In the genomic region with DNA sequence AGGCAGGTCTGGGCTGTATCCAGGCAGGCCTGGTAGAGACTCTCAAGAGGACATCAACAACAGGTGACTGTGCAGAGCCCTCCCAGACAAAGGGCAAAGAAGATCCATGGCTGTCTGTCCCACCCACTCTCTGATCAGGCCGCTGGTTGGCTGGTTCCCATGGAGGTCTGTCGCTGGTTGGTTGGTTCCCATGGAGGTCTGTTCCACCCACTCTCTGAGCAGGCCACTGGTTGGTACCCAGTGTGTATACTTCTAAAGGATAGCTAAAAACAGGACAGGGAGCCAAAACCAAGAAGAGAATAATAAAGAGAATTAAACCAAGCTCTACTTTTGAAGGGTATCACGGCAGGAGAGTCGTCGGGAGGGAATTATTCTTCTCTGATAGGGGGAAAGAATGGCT, we compare ENCODE assay signal across 16 mouse cellular contexts. TPM values are rescaled to one million over a fixed set of nuclear protein-coding genes. Genes with fewer than 3 reads are reported as not detected.
A peak's percentile ranks its signal among the peaks of the same experiment; 100 is the strongest.
DNase-seq lines count a peak whose midpoint lies in the region; ATAC-seq and TF ChIP-seq lines count a peak whose summit lies in the region.
"Had no signal": no experiment of that assay in that cellular context is flagged by ENCODE, and none has a peak within 500 bp of the region (broad histone marks: within the 10 kb centered on the region; RNA-seq: fewer than 3 reads in every experiment).

No protein-coding gene starts in this region.

- H3K4me2 ChIP-seq in forebrain, embryonic 15.5 days (replicated peaks): no peak overlapping the region
- no peak overlapping the region for H3K4me2 ChIP-seq in forebrain, embryonic 13.5 days
- H3K4me2 ChIP-seq in hindbrain, postnatal 0 days (ENCODE audit: low read depth, low read length): no peak overlapping the region
- no peak overlapping the region for H3K4me2 ChIP-seq in hindbrain, embryonic 12.5 days (replicated peaks)
- H3K4me2 ChIP-seq in lung, postnatal 0 days (replicated peaks; ENCODE audit: low read depth, low read length): no peak overlapping the region
- H3K4me2 ChIP-seq in intestine, embryonic 16.5 days (ENCODE audit: low read depth, low read length): no peak overlapping the region
- H3K4me2 ChIP-seq: heart, embryonic 11.5 days; limb, embryonic 13.5 days; midbrain, embryonic 12.5 days had no signal

- no peak for DNase-seq in hindbrain, postnatal 0 days (ENCODE audit: low spot score)
- DNase-seq in lung, postnatal 0 days (ENCODE audit: low spot score): no peak
- DNase-seq in lung, postnatal 4 days: no peak
- DNase-seq: kidney, adult 9 months; retina, postnatal 1 day had no signal

- H3K4me1 ChIP-seq in forebrain, embryonic 15.5 days: no peaks in the 10 kb centered on the region; the same call in 1 of the 2 replicates
- no peaks in the 10 kb centered on the region for H3K4me1 ChIP-seq in forebrain, embryonic 13.5 days
- H3K4me1 ChIP-seq in hindbrain, postnatal 0 days (ENCODE audit: insufficient read depth, low read length): no peaks in the 10 kb centered on the region
- H3K4me1 ChIP-seq in hindbrain, embryonic 12.5 days: peaks cover 12% of the 10 kb centered on the region; the same call in 1 of the 2 replicates
- H3K4me1 ChIP-seq in lung, postnatal 0 days (ENCODE audit: insufficient read depth, low read depth, low read length): peaks cover 5% of the 10 kb centered on the region; the same call in 1 of the 2 replicates
- H3K4me1 ChIP-seq in intestine, embryonic 16.5 days (ENCODE audit: control insufficient read depth, insufficient read depth, low read length): peaks cover 23% of the 10 kb centered on the region
- H3K4me1 ChIP-seq: midbrain, embryonic 12.5 days had no signal

- no peaks in the 10 kb centered on the region for H3K9me3 ChIP-seq in forebrain, embryonic 15.5 days
- H3K9me3 ChIP-seq in forebrain, embryonic 13.5 days (replicated peaks): no peaks in the 10 kb centered on the region
- H3K9me3 ChIP-seq in hindbrain, postnatal 0 days (ENCODE audit: low read length): no peaks in the 10 kb centered on the region
- no peaks in the 10 kb centered on the region for H3K9me3 ChIP-seq in hindbrain, embryonic 12.5 days (replicated peaks)
- H3K9me3 ChIP-seq in lung, postnatal 0 days (ENCODE audit: low read length): no peaks in the 10 kb centered on the region
- no peaks in the 10 kb centered on the region for H3K9me3 ChIP-seq in intestine, embryonic 16.5 days (ENCODE audit: control insufficient read depth, low read length)
- H3K9me3 ChIP-seq: limb, embryonic 13.5 days; midbrain, embryonic 12.5 days had no signal

- no peak overlapping the region for H3K9ac ChIP-seq in forebrain, embryonic 15.5 days (replicated peaks)
- H3K9ac ChIP-seq in forebrain, embryonic 13.5 days: no peak overlapping the region
- no peak overlapping the region for H3K9ac ChIP-seq in hindbrain, postnatal 0 days (replicated peaks; ENCODE audit: low read length)
- no peak overlapping the region for H3K9ac ChIP-seq in hindbrain, embryonic 12.5 days
- H3K9ac ChIP-seq in lung, postnatal 0 days (replicated peaks; ENCODE audit: low read depth): no peak overlapping the region
- H3K9ac ChIP-seq in intestine, embryonic 16.5 days (ENCODE audit: low read depth, low read length): no peak overlapping the region
- H3K9ac ChIP-seq: limb, embryonic 13.5 days; liver, embryonic 14.5 days; midbrain, embryonic 12.5 days had no signal

- TF ChIP-seq EP300 in lung, postnatal 0 days (IDR thresholded peaks at IDR 0.05): no peak

- whole genome bisulfite sequencing in forebrain, embryonic 15.5 days: 60% methylated on average over 5 of the region's 5 CpGs
- WGBS in forebrain, embryonic 13.5 days: 86% methylated on average over 5 of the region's 5 CpGs
- WGBS in hindbrain, postnatal 0 days: 59% methylated on average over 5 of the region's 5 CpGs
- WGBS in hindbrain, embryonic 12.5 days: 85% methylated on average over 5 of the region's 5 CpGs
- WGBS in lung, postnatal 0 days: 82% methylated on average over 5 of the region's 5 CpGs
- 92% methylated on average over 5 of the region's 5 CpGs for WGBS in intestine, embryonic 16.5 days

- ATAC-seq in forebrain, embryonic 15.5 days (replicated peaks): 0 out of 2 replicates have a peak, but pooled peaks have one; percentile 41
- no peak for ATAC-seq in forebrain, embryonic 13.5 days
- ATAC-seq in hindbrain, postnatal 0 days: peak; percentile 55; the same call in 1 of the 2 replicates
- no peak for ATAC-seq in hindbrain, embryonic 12.5 days (ENCODE audit: low FRiP score)
- ATAC-seq in lung, postnatal 0 days: no peak
- ATAC-seq in intestine, embryonic 16.5 days: no peak
- ATAC-seq in monocyte, adult 5-6 weeks (replicated peaks; ENCODE audit: insufficient number of reproducible peaks, low FRiP score, low TSS enrichment, poor library complexity, severe bottlenecking): no peak

- H3K27me3 ChIP-seq in forebrain, embryonic 15.5 days: no peaks in the 10 kb centered on the region
- H3K27me3 ChIP-seq in forebrain, embryonic 13.5 days: no peaks in the 10 kb centered on the region
- H3K27me3 ChIP-seq in hindbrain, postnatal 0 days (ENCODE audit: insufficient read depth, low read length): no peaks in the 10 kb centered on the region
- H3K27me3 ChIP-seq in hindbrain, embryonic 12.5 days: no peaks in the 10 kb centered on the region
- no peaks in the 10 kb centered on the region for H3K27me3 ChIP-seq in lung, postnatal 0 days (replicated peaks; ENCODE audit: insufficient read depth, low read length)
- H3K27me3 ChIP-seq in intestine, embryonic 16.5 days (replicated peaks; ENCODE audit: control insufficient read depth, insufficient read depth, low read length): no peaks in the 10 kb centered on the region
- H3K27me3 ChIP-seq: limb, embryonic 13.5 days; midbrain, embryonic 12.5 days had no signal

- H3K36me3 ChIP-seq in forebrain, embryonic 15.5 days: no peaks in the 10 kb centered on the region
- no peaks in the 10 kb centered on the region for H3K36me3 ChIP-seq in forebrain, embryonic 13.5 days (ENCODE audit: poor library complexity, severe bottlenecking)
- no peaks in the 10 kb centered on the region for H3K36me3 ChIP-seq in hindbrain, postnatal 0 days (ENCODE audit: insufficient read depth, low read length)
- no peaks in the 10 kb centered on the region for H3K36me3 ChIP-seq in hindbrain, embryonic 12.5 days
- H3K36me3 ChIP-seq in lung, postnatal 0 days (ENCODE audit: insufficient read depth, low read length): no peaks in the 10 kb centered on the region
- no peaks in the 10 kb centered on the region for H3K36me3 ChIP-seq in intestine, embryonic 16.5 days (ENCODE audit: control insufficient read depth, insufficient read depth, low read length)
- H3K36me3 ChIP-seq: G1E; limb, embryonic 13.5 days; midbrain, embryonic 12.5 days had no signal

- TF ChIP-seq CTCF in hindbrain, postnatal 0 days (IDR thresholded peaks at IDR 0.05; ENCODE audit: low read depth): no peak
- TF ChIP-seq CTCF in lung, postnatal 0 days (IDR thresholded peaks at IDR 0.05): no peak

- H3K4me3 ChIP-seq in forebrain, embryonic 15.5 days: no peak overlapping the region
- no peak overlapping the region for H3K4me3 ChIP-seq in forebrain, embryonic 13.5 days
- no peak overlapping the region for H3K4me3 ChIP-seq in hindbrain, postnatal 0 days (ENCODE audit: low read length)
- no peak overlapping the region for H3K4me3 ChIP-seq in hindbrain, embryonic 12.5 days
- no peak overlapping the region for H3K4me3 ChIP-seq in lung, postnatal 0 days (ENCODE audit: low read depth, low read length)
- H3K4me3 ChIP-seq in intestine, embryonic 16.5 days (ENCODE audit: low read length): no peak overlapping the region
- H3K4me3 ChIP-seq: limb, embryonic 13.5 days; midbrain, embryonic 12.5 days had no signal

- H3K27ac ChIP-seq in forebrain, embryonic 15.5 days (replicated peaks): peak overlapping the region; percentile 48
- H3K27ac ChIP-seq in forebrain, embryonic 13.5 days: no peak overlapping the region
- peak overlapping the region; percentile 77 for H3K27ac ChIP-seq in hindbrain, postnatal 0 days
- no peak overlapping the region for H3K27ac ChIP-seq in hindbrain, embryonic 12.5 days
- peak overlapping the region; percentile 63 for H3K27ac ChIP-seq in lung, postnatal 0 days (ENCODE audit: low read length)
- H3K27ac ChIP-seq in intestine, embryonic 16.5 days (ENCODE audit: low read length): peak overlapping the region; percentile 85; the same call in 1 of the 2 replicates
- H3K27ac ChIP-seq: limb, embryonic 13.5 days; liver, embryonic 14.5 days; macrophage; midbrain, embryonic 12.5 days had no signal

RNA-seq across cellular contexts. Expression of a gene that starts 31.5 kb away (rescaled TPM):
- polyA plus RNA-seq in forebrain, embryonic 15.5 days (2015; fragmentation: Nextera tagmentation; extraction: Ambion mirVana): 5.9 and 6.8 TPM in 2 replicates
- 2.7 and 2.8 TPM in 2 replicates for polyA plus RNA-seq in forebrain, embryonic 13.5 days (2015; fragmentation: Nextera tagmentation; extraction: Ambion mirVana)
- total RNA-seq in hindbrain, postnatal 0 days (2014; rRNA removed): 20.8 and 22.7 TPM in 2 replicates
- polyA plus RNA-seq in hindbrain, postnatal 0 days (2015; fragmentation: Nextera tagmentation; extraction: Ambion mirVana): 12.3 and 12.9 TPM in 2 replicates
- 8.1 and 9.1 TPM in 2 replicates for polyA plus RNA-seq in hindbrain, embryonic 12.5 days (2016; fragmentation: Nextera tagmentation; extraction: Ambion mirVana)
- polyA plus RNA-seq in lung, postnatal 0 days (2015; fragmentation: Nextera tagmentation; extraction: Ambion mirVana): 15.5 and 18.8 TPM in 2 replicates
- 16.5 and 16.9 TPM in 2 replicates for polyA plus RNA-seq in intestine, embryonic 16.5 days (2015; fragmentation: Nextera tagmentation; extraction: Ambion mirVana)
- not detected in 3 replicates for total RNA-seq in monocyte, adult 5-6 weeks (2017)
- polyA plus RNA-seq: G1E, macrophage had no signal

Comparison
In these comparisons a context has a peak if more than half of its experiments do, and no peak if none do; other contexts are left out.
1. ATAC-seq: peak in forebrain, embryonic 15.5 days (single experiment) and hindbrain, postnatal 0 days (single experiment); none in forebrain, embryonic 13.5 days (single experiment), hindbrain, embryonic 12.5 days (single experiment), lung, postnatal 0 days (single experiment), intestine, embryonic 16.5 days (single experiment) and monocyte, adult 5-6 weeks (single experiment).
2. H3K27ac ChIP-seq: peak in forebrain, embryonic 15.5 days (single experiment), hindbrain, postnatal 0 days (single experiment), lung, postnatal 0 days (single experiment) and intestine, embryonic 16.5 days (single experiment); none in forebrain, embryonic 13.5 days (single experiment) and hindbrain, embryonic 12.5 days (single experiment).